Mouse (Mus musculus) spleen, adult 2 months (tissue): Measurements from ENCODE around the gene Zfp605. TPM values are rescaled to one million over a fixed set of nuclear protein-coding genes. Genes with fewer than 3 reads are reported as not detected.

Experiments used
- DNase-seq, 2 experiments: peaks; one replicate each; pipeline versions ENCODE4 v3.0.0 to v3.0.0-alpha.2; 2012 to 2021; ENCODE audit warnings: low spot score in 2 of 2, low read depth in 1 of 2
- H3K27ac ChIP-seq: fragments of 200-500 bp; 2 replicates; pipeline ENCODE4 v1.5.1; 2012; ENCODE audit warnings: low read length, inconsistent platforms; ENCODE audit not compliant: insufficient read depth
- H3K27me3 ChIP-seq: fragments of 200-500 bp; 2 replicates; pipeline ENCODE4 v1.6.1; 2012; ENCODE audit warnings: mild to moderate bottlenecking, moderate library complexity, low read length, inconsistent platforms; ENCODE audit not compliant: control insufficient read depth, insufficient read depth
- H3K36me3 ChIP-seq: fragments of 200-500 bp; 2 replicates; pipeline ENCODE4 v1.6.1; 2012; ENCODE audit warnings: mild to moderate bottlenecking, low read length, inconsistent platforms; ENCODE audit not compliant: control insufficient read depth, insufficient read depth
- H3K4me1 ChIP-seq: fragments of 200-500 bp; 2 replicates; pipeline ENCODE4 v1.6.1; 2011; ENCODE audit warnings: inconsistent platforms; ENCODE audit not compliant: control insufficient read depth, insufficient read depth, insufficient read length
- H3K4me3 ChIP-seq: fragments of 200-500 bp; 2 replicates; pipeline ENCODE4 v1.5.1; 2011; ENCODE audit warnings: mild to moderate bottlenecking, inconsistent platforms; ENCODE audit not compliant: insufficient read depth, insufficient read length; ENCODE audit errors: extremely low read depth
- CTCF ChIP-seq: fragments of 200-500 bp; IDR thresholded peaks from 2 replicates; pipeline ENCODE4 v1.5.1; 2011; ENCODE audit warnings: mild to moderate bottlenecking, inconsistent platforms; ENCODE audit not compliant: insufficient read depth, insufficient read length, insufficient replicate concordance; ENCODE audit errors: extremely low read depth
- POLR2A ChIP-seq: fragments of 200-500 bp; IDR thresholded peaks from 2 replicates; pipeline ENCODE4 v1.6.1; 2011; ENCODE audit warnings: low read depth, low read length, inconsistent platforms
- WGBS: fragments of 180-500 bp; shearing (Covaris S2); methylation state at CpG from one replicate; pipeline ENCODE4 v1.1.7; 2018; 5-methylcytosine and 5-hydroxymethylcytosine counted together
- polyA plus RNA-seq: library from polyadenylated mRNA; depleted of rRNA; stranded (reverse); fragments of >200 nt; gene quantifications from 2 replicates; pipeline ENCODE4 v1.2.3, GENCODE M21; 2012

Gene Zfp605
- polyA plus RNA-seq, 1 experiment: 0.32 TPM

DNA sequence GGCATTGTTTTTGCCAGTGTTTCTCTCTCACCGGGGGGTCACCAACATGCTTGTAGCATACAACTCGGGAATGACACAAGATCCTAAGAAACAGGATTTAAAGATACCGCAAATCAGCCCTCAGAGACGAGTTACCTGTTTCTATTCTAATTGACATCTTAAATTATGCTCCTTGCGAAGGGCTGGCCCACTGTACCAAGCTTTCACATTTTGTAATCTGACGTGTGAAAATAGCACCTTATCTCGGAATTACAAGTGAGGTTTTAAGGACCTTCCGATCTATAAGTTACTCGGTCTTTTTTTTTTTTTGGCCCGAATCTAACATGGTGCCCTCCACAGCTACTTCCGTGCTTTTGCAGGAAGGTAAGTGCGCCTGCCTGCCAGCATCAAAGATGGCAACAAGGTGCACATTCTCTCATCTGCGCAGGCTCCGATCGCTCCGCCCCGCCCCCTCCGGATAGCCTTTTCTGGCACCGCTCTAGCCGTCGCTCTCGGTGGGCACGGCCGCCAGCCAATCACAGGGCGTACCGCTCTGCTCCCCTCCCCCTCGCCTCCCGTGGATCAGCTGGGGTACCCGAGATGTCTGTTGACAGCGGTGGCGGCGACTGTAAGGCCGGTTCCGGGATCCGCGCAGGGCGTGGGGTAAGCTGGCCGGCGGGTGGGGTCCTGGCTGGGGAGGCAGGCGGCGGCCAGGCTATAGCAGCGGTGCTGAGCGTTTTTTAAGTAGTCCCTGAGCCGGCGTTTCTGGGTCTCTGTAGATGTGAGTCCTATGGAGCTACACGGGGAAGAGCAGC, 25.6 kb downstream of the Zfp605 start, which contains the start of gene Chfr:
Gene Chfr, plus strand, starts transcription at position 550 of the 794 bp plus-strand sequence.
- H3K27ac ChIP-seq: peak within 1 kb of the TSS; percentile 76
- WGBS: 4% methylated on average over 46 of the region's 46 CpGs
- peak within 1 kb of the TSS; percentile 88 for H3K4me3 ChIP-seq
- peak; percentile 73 for TF ChIP-seq POLR2A
- no peak for TF ChIP-seq CTCF
- DNase-seq: peak; percentile 96 to 99
- H3K4me1 ChIP-seq: no peaks in the 10 kb centered on the region
- H3K27me3 ChIP-seq: no peaks in the 10 kb centered on the region
- no peaks in the 10 kb centered on the region; the same call in 1 of the 2 replicates for H3K36me3 ChIP-seq

DNA sequence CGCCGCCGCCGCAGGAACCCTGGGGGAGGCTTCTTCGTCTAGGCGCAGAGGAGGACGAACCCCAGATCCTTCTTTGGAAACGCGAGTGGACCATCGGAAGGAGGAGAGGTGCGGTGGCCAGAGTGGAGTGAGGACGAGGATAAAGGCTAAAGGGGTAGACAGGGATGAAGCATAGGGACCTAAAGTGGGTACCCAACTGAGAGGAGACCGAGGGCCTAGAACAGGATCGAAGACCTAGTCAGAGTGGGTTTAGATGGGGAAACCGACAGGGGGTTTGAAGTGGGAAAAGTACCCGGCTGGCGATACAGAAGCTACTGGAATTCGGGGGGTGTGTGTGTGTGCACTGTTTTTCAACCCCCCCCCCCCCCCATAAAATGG, 26.2 kb downstream of the Zfp605 start:
- Histone ChIP-seq H3K36me3 (peaks cover 3% of the 10 kb centered on the region), H3K27ac (peak overlapping the region; percentile 76), H3K27me3 (no peaks in the 10 kb centered on the region), H3K4me1 (no peaks in the 10 kb centered on the region), H3K4me3 (peak overlapping the region; percentile 88)
- DNase-seq: no peak
- 4% methylated on average over 18 of the region's 18 CpGs for WGBS
- TF ChIP-seq CTCF (no peak), POLR2A (no peak)

DNA sequence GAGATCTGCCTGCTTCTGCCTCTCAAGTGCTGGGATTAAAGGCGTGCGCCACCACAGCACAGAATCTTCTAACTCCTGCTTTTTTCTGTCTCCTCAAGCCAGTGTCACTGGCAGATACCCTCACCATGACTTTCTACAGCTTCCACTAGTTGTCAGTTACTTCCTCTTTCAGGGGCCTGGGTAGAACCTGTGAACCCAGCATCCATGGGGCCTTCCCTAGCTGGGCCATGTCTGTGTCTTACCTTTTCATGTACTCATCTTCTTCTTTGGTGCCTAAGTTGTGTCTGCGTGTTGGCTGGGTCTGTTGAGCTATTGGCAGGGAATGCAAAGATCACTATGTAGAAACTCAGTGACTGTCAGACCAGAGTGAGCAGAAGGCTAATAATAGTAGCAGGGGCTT, 27.9 kb downstream of the Zfp605 start:
- no peak for TF ChIP-seq CTCF
- peaks cover 7% of the 10 kb centered on the region for H3K36me3 ChIP-seq
- DNase-seq: no peak
- 99% methylated on average over 3 of the region's 3 CpGs for WGBS
- no peak overlapping the region for H3K4me3 ChIP-seq
- no peak overlapping the region for H3K27ac ChIP-seq
- H3K27me3 ChIP-seq: no peaks in the 10 kb centered on the region
- H3K4me1 ChIP-seq: no peaks in the 10 kb centered on the region

DNA sequence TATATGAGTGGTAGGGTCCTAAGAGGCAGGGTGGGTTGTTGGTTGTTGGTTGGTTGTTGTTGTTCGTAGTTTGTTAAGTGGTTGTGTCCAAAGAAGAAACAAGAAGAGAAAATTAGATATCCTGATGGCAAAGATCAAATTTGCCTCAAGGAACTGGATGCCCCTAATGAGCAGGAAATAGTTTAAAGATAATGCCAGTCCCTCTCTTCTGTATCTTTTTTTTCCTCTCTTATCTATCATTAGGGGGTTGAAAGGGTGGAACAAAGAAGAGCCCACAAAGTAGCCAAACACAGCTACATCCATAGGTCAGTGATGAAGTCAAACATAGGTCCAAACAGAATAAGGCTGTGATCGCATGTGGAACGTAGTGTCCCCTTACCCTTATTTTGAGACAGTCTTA, 29.4 kb downstream of the Zfp605 start:
- DNase-seq: no peak
- Histone ChIP-seq H3K27me3 (no peaks in the 10 kb centered on the region), H3K4me1 (no peaks in the 10 kb centered on the region), H3K27ac (no peak overlapping the region), H3K4me3 (no peak overlapping the region), H3K36me3 (peaks cover 12% of the 10 kb centered on the region)
- WGBS: 90% methylated on average over 3 of the region's 3 CpGs
- TF ChIP-seq CTCF: no peak
- no peak for TF ChIP-seq POLR2A

DNA sequence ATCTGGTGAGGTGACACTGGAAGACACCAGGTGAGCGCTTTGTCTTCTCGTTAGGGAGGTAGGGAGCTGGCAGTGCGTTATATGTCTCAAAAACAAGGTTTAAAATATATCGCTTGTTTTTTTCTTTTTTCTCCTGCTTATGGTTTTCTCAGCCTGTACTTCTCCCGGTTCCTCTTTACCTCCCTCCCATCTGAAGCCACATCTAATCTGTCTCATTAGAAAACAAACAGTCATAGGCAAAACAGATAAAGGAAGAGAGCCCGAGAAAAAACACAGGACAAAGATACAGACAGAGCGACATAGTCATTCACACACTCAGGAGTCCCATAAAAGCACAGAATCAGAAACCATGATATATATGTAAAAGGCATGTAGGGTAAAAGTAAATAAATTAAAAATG, 30.5 kb downstream of the Zfp605 start:
- no peak for DNase-seq
- H3K36me3 ChIP-seq: peaks cover 18% of the 10 kb centered on the region
- no peaks in the 10 kb centered on the region for H3K27me3 ChIP-seq
- H3K4me3 ChIP-seq: no peak overlapping the region
- TF ChIP-seq POLR2A (no peak), CTCF (no peak)
- no peak overlapping the region for H3K27ac ChIP-seq
- no peaks in the 10 kb centered on the region for H3K4me1 ChIP-seq
- 91% methylated on average over 7 of the region's 7 CpGs for WGBS

DNA sequence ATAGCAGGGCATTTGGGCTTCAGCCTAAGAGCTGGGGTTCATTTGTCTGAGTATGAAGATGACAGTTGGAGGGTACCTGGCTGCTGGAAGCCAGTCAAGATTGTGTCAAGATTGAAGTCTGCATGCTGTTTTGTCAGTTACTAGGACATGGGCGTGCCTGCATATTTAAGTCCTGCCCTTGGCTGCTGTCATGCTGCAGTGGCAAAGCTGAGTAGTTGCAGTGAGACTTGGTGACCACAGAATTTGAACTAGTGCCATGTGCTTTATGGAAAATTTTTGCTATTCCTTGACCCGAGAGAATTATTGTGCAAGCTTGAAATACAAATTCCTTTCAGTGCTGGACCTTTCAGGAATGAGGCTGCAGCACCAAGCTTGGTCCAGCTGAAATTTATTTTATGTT, 32.4 kb downstream of the Zfp605 start:
- 82% methylated on average over 2 of the region's 2 CpGs for WGBS
- Histone ChIP-seq H3K4me1 (no peaks in the 10 kb centered on the region), H3K27me3 (no peaks in the 10 kb centered on the region), H3K27ac (no peak overlapping the region), H3K36me3 (peaks cover 24% of the 10 kb centered on the region), H3K4me3 (no peak overlapping the region)
- DNase-seq: no peak
- TF ChIP-seq POLR2A: no peak

DNA sequence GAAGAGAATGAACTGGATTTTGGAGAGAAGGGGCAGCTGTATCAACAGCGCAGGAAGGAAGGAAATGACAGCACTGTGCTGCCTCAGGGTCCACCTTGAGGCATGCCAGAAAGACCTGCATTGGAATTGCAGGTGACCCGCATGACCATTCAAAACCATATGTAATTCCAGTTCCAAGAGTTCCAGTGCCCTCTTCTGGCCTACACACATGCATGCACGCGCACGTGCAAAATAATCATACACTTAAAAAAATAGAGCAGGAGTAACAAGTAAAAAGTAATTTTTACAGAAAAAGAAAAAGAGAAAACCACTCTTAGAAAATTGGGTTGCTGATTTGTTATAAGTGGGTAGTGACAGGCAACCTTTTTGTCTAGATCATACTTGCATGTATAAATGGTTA, 33.1 kb downstream of the Zfp605 start:
- Histone ChIP-seq H3K27me3 (no peaks in the 10 kb centered on the region), H3K4me1 (no peaks in the 10 kb centered on the region), H3K27ac (no peak overlapping the region), H3K4me3 (no peak overlapping the region), H3K36me3 (peaks cover 27% of the 10 kb centered on the region)
- no peak for DNase-seq
- TF ChIP-seq CTCF (peak; percentile 18; the same call in 1 of the 2 replicates), POLR2A (no peak)
- 94% methylated on average over 5 of the region's 5 CpGs for WGBS
